Mouse (Mus musculus): ENCODE measurements around the gene Sp9. TPM values are rescaled to one million over a fixed set of nuclear protein-coding genes. Genes with fewer than 3 reads are reported as not detected.

Gene Sp9
- polyA plus RNA-seq, 1 experiment from 2014 or later, result 1.6 TPM

- ATAC-seq (replicated peaks; ENCODE audit: insufficient number of reproducible peaks, low FRiP score, low TSS enrichment, low read depth) (no peak), DNase-seq (ENCODE audit: low spot score) (no peak)
- Histone ChIP-seq H3K9ac (replicated peaks; ENCODE audit: low read length) (no peak overlapping the region), H3K9me3 (replicated peaks; ENCODE audit: control insufficient read depth, low read length) (no peaks in the 10 kb centered on the region), H3K27ac (replicated peaks; ENCODE audit: low read depth, low read length) (no peak overlapping the region), H3K4me1 (ENCODE audit: control insufficient read depth, insufficient read depth, low read length) (peaks cover 2% of the 10 kb centered on the region; the same call in 1 of the 2 replicates), H3K27me3 (ENCODE audit: control insufficient read depth, insufficient read depth, low read length) (peaks cover 56% of the 10 kb centered on the region), H3K4me2 (ENCODE audit: low read depth, low read length) (no peak overlapping the region), H3K36me3 (replicated peaks; ENCODE audit: control insufficient read depth, insufficient read depth, low read depth, low read length) (no peaks in the 10 kb centered on the region), H3K4me3 (ENCODE audit: low read depth, low read length) (no peak overlapping the region)
- 3% methylated on average over 5 of the region's 5 CpGs for WGBS
Measured at GRCm38 (mm10) chr2:73266011-73266410, 5.7 kb upstream of the Sp9 start.

- H3K9me3 ChIP-seq (replicated peaks; ENCODE audit: control insufficient read depth, low read length), result no peaks in the 10 kb centered on the region
- no peak overlapping the region for H3K4me3 ChIP-seq (ENCODE audit: low read depth, low read length)
- WGBS, result 32% methylated on average over 1 of the region's 1 CpGs
- DNase-seq (ENCODE audit: low spot score), result no peak
- no peak overlapping the region for H3K9ac ChIP-seq (replicated peaks; ENCODE audit: low read length)
- H3K36me3 ChIP-seq (replicated peaks; ENCODE audit: control insufficient read depth, insufficient read depth, low read depth, low read length), result no peaks in the 10 kb centered on the region
- no peak overlapping the region for H3K27ac ChIP-seq (replicated peaks; ENCODE audit: low read depth, low read length)
- no peak overlapping the region for H3K4me2 ChIP-seq (ENCODE audit: low read depth, low read length)
- ATAC-seq (replicated peaks; ENCODE audit: insufficient number of reproducible peaks, low FRiP score, low TSS enrichment, low read depth), result no peak
- peaks cover 2% of the 10 kb centered on the region; the same call in 1 of the 2 replicates for H3K4me1 ChIP-seq (ENCODE audit: control insufficient read depth, insufficient read depth, low read length)
- H3K27me3 ChIP-seq (ENCODE audit: control insufficient read depth, insufficient read depth, low read length), result peaks cover 63% of the 10 kb centered on the region
Measured at GRCm38 (mm10) chr2:73266623-73267022, 5.1 kb upstream of the Sp9 start.

GRCm38 (mm10) chr2:73267231-73267630 is 4.5 kb upstream of the Sp9 start:
- no peak overlapping the region for H3K27ac ChIP-seq (replicated peaks; ENCODE audit: low read depth, low read length)
- H3K36me3 ChIP-seq (replicated peaks; ENCODE audit: control insufficient read depth, insufficient read depth, low read depth, low read length), result no peaks in the 10 kb centered on the region
- no peak for ATAC-seq (replicated peaks; ENCODE audit: insufficient number of reproducible peaks, low FRiP score, low TSS enrichment, low read depth)
- no peak overlapping the region for H3K9ac ChIP-seq (replicated peaks; ENCODE audit: low read length)
- no peak overlapping the region for H3K4me2 ChIP-seq (ENCODE audit: low read depth, low read length)
- no peaks in the 10 kb centered on the region for H3K9me3 ChIP-seq (replicated peaks; ENCODE audit: control insufficient read depth, low read length)
- 11% methylated on average over 3 of the region's 3 CpGs for WGBS
- DNase-seq (ENCODE audit: low spot score), result no peak
- H3K27me3 ChIP-seq (ENCODE audit: control insufficient read depth, insufficient read depth, low read length), result peaks cover 65% of the 10 kb centered on the region
- H3K4me1 ChIP-seq (ENCODE audit: control insufficient read depth, insufficient read depth, low read length), result peaks cover 2% of the 10 kb centered on the region; the same call in 1 of the 2 replicates
- H3K4me3 ChIP-seq (ENCODE audit: low read depth, low read length), result no peak overlapping the region

DNA sequence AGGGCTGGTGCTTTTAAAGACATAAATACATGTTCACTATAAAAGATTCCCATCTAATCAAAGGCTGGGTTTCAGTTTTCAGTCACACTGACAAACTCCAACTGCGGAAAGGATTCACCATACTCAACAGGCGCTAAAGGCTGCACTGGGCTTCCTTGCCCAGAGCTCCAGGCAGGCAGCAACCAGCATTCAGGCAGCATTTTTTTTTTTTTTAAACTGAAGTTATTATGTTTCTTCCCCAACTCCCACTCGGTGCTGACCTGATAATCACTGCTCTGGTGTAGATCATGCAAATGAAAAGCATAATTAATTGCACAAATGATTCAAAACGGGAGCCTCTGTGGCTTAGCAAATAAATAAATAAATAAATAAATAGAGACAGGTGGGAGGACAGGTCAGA is 3.9 kb upstream of the Sp9 start:
- Histone ChIP-seq H3K9me3 (replicated peaks; ENCODE audit: control insufficient read depth, low read length) (no peaks in the 10 kb centered on the region), H3K36me3 (replicated peaks; ENCODE audit: control insufficient read depth, insufficient read depth, low read depth, low read length) (no peaks in the 10 kb centered on the region), H3K27me3 (ENCODE audit: control insufficient read depth, insufficient read depth, low read length) (peaks cover 67% of the 10 kb centered on the region), H3K4me3 (ENCODE audit: low read depth, low read length) (no peak overlapping the region), H3K4me1 (ENCODE audit: control insufficient read depth, insufficient read depth, low read length) (peaks cover 3% of the 10 kb centered on the region; the same call in 1 of the 2 replicates), H3K9ac (replicated peaks; ENCODE audit: low read length) (no peak overlapping the region), H3K4me2 (ENCODE audit: low read depth, low read length) (no peak overlapping the region), H3K27ac (replicated peaks; ENCODE audit: low read depth, low read length) (no peak overlapping the region)
- ATAC-seq (replicated peaks; ENCODE audit: insufficient number of reproducible peaks, low FRiP score, low TSS enrichment, low read depth) (no peak), DNase-seq (ENCODE audit: low spot score) (peak; percentile 15)
- WGBS, result under 1% methylated on average over 4 of the region's 4 CpGs

DNA sequence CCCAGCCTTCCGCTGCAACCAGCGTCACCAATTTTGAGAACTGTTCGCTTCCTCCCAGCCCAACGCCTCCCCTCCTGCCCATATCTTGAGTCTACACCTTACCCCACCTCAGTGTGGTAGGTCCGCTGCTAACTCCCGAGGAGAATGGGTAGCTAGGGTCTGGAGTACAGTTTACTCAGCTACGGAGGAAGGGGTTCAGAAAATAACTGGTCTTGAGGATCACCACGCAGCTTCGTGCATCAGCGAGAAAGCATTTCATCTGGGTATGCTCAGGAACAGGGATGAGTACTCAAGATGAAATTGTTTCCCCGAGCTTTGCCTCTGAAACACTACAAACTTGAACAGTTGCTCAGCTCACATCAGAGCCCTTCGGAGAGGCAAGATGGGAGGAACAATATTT is 3.4 kb upstream of the Sp9 start:
- Histone ChIP-seq H3K4me3 (ENCODE audit: low read depth, low read length) (no peak overlapping the region), H3K27me3 (ENCODE audit: control insufficient read depth, insufficient read depth, low read length) (peaks cover 67% of the 10 kb centered on the region), H3K27ac (replicated peaks; ENCODE audit: low read depth, low read length) (no peak overlapping the region), H3K4me2 (ENCODE audit: low read depth, low read length) (no peak overlapping the region), H3K4me1 (ENCODE audit: control insufficient read depth, insufficient read depth, low read length) (peaks cover 7% of the 10 kb centered on the region; the same call in 1 of the 2 replicates), H3K9ac (replicated peaks; ENCODE audit: low read length) (no peak overlapping the region), H3K36me3 (replicated peaks; ENCODE audit: control insufficient read depth, insufficient read depth, low read depth, low read length) (no peaks in the 10 kb centered on the region), H3K9me3 (replicated peaks; ENCODE audit: control insufficient read depth, low read length) (no peaks in the 10 kb centered on the region)
- WGBS, result under 1% methylated on average over 12 of the region's 12 CpGs
- peak; percentile 26 for DNase-seq (ENCODE audit: low spot score)
- ATAC-seq (replicated peaks; ENCODE audit: insufficient number of reproducible peaks, low FRiP score, low TSS enrichment, low read depth), result no peak

DNA sequence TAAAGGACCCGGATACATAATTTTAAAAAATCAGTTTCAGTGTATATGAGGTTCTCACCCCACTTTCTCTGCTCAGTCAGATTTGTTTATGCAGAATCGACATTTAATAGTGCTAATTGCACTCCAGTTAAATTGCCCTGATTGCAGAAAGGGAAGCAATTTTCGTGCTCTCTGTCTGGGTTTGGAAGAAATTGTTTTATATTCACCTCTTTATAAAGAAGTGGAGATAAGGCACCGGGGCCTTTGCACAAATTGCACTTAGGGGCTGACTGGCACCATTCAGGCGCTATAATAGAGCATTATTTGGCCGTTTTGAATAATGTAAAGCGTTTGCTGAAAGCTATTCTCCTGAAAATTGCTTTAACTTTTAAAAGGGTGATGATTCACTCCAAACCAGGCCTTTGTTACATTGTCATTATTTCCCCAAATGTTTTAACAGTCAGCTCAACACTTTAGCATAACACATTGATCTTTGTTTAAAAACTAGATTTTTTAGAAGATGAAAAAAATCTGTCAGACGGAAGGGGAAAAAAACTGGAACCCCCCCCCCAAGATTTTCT is 2.8 kb upstream of the Sp9 start:
- H3K4me1 ChIP-seq (ENCODE audit: control insufficient read depth, insufficient read depth, low read length), result peaks cover 7% of the 10 kb centered on the region; the same call in 1 of the 2 replicates
- H3K9me3 ChIP-seq (replicated peaks; ENCODE audit: control insufficient read depth, low read length), result no peaks in the 10 kb centered on the region
- H3K27me3 ChIP-seq (ENCODE audit: control insufficient read depth, insufficient read depth, low read length), result peaks cover 70% of the 10 kb centered on the region
- WGBS, result 6% methylated on average over 8 of the region's 8 CpGs
- no peak overlapping the region for H3K4me3 ChIP-seq (ENCODE audit: low read depth, low read length)
- peak; percentile 35 for DNase-seq (ENCODE audit: low spot score)
- no peaks in the 10 kb centered on the region for H3K36me3 ChIP-seq (replicated peaks; ENCODE audit: control insufficient read depth, insufficient read depth, low read depth, low read length)
- H3K9ac ChIP-seq (replicated peaks; ENCODE audit: low read length), result no peak overlapping the region
- no peak overlapping the region for H3K27ac ChIP-seq (replicated peaks; ENCODE audit: low read depth, low read length)
- no peak overlapping the region for H3K4me2 ChIP-seq (ENCODE audit: low read depth, low read length)
- no peak for ATAC-seq (replicated peaks; ENCODE audit: insufficient number of reproducible peaks, low FRiP score, low TSS enrichment, low read depth)

DNA sequence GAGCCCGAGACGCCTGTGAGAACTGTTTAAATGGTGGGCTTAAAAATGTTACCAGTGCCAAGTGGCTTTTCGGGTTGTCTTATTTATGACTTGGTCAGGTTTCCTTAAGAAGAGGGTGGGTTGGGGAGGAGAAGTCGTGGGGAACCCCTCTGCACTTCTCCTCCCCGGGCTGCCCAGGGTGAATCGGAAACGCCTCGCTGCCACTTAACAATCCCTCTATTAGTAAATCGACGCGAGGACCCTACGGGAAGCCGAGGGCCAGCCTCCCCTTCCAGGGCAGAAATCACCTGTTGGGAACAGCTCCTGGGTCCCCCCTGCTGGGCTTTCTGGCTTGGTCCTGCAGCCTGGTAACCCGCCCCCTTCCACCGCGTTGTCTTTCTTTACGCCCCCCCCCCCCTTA is 2.1 kb upstream of the Sp9 start:
- 0% methylated on average over 16 of the region's 17 CpGs for WGBS
- ATAC-seq (replicated peaks; ENCODE audit: insufficient number of reproducible peaks, low FRiP score, low TSS enrichment, low read depth), result no peak
- Histone ChIP-seq H3K9ac (replicated peaks; ENCODE audit: low read length) (no peak overlapping the region), H3K4me1 (ENCODE audit: control insufficient read depth, insufficient read depth, low read length) (peaks cover 9% of the 10 kb centered on the region; the same call in 1 of the 2 replicates), H3K9me3 (replicated peaks; ENCODE audit: control insufficient read depth, low read length) (no peaks in the 10 kb centered on the region), H3K4me2 (ENCODE audit: low read depth, low read length) (no peak overlapping the region), H3K27ac (replicated peaks; ENCODE audit: low read depth, low read length) (no peak overlapping the region), H3K4me3 (ENCODE audit: low read depth, low read length) (no peak overlapping the region), H3K27me3 (ENCODE audit: control insufficient read depth, insufficient read depth, low read length) (peaks cover 71% of the 10 kb centered on the region), H3K36me3 (replicated peaks; ENCODE audit: control insufficient read depth, insufficient read depth, low read depth, low read length) (no peaks in the 10 kb centered on the region)
- peak; percentile 28 for DNase-seq (ENCODE audit: low spot score)

- Histone ChIP-seq H3K27me3 (ENCODE audit: control insufficient read depth, insufficient read depth, low read length) (peaks cover 69% of the 10 kb centered on the region), H3K4me1 (ENCODE audit: control insufficient read depth, insufficient read depth, low read length) (peaks cover 8% of the 10 kb centered on the region; the same call in 1 of the 2 replicates), H3K27ac (replicated peaks; ENCODE audit: low read depth, low read length) (no peak overlapping the region), H3K36me3 (replicated peaks; ENCODE audit: control insufficient read depth, insufficient read depth, low read depth, low read length) (no peaks in the 10 kb centered on the region), H3K9me3 (replicated peaks; ENCODE audit: control insufficient read depth, low read length) (no peaks in the 10 kb centered on the region), H3K4me3 (ENCODE audit: low read depth, low read length) (no peak overlapping the region), H3K4me2 (ENCODE audit: low read depth, low read length) (no peak overlapping the region), H3K9ac (replicated peaks; ENCODE audit: low read length) (no peak overlapping the region)
- ATAC-seq (replicated peaks; ENCODE audit: insufficient number of reproducible peaks, low FRiP score, low TSS enrichment, low read depth) (no peak), DNase-seq (ENCODE audit: low spot score) (peak; percentile 32)
- WGBS, result under 1% methylated on average over 14 of the region's 14 CpGs
Measured at GRCm38 (mm10) chr2:73270071-73270592, 1.6 kb upstream of the Sp9 start.

Data from embryonic facial prominence, embryonic 11.5 days (tissue).